Mouse (Mus musculus) gastrocnemius, adult 2 months (tissue): ENCODE results near the gene Ccnb3. TPM values are rescaled to one million over a fixed set of nuclear protein-coding genes. Genes with fewer than 3 reads are reported as not detected.
"Not testable (repeated sequence)": the region's sequence is repeated elsewhere in the genome, so short reads cannot be mapped to it uniquely, and the experiment has no call there.

ENCODE experiments used
- DNase-seq: peaks from one replicate; pipeline ENCODE4 v3.0.0; 2022
- H3K27ac ChIP-seq: fragments of 200-600 bp; 2 replicates; pipeline ENCODE4 v1.8.1; 2022; ENCODE audit warnings: mild to moderate bottlenecking
- H3K4me3 ChIP-seq: fragments of 200-600 bp; 2 replicates; pipeline ENCODE4 v1.8.1; 2022; ENCODE audit warnings: mild to moderate bottlenecking, moderate library complexity
- CTCF ChIP-seq: fragments of 200-600 bp; IDR thresholded peaks from 2 replicates; pipeline ENCODE4 v1.8.1; 2022; ENCODE audit warnings: antibody characterized with exemption, mild to moderate bottlenecking, moderate library complexity
- intact Hi-C: fragments of 180-260 bp; cut with DNase I; formaldehyde crosslinking; loops from one replicate; pipeline ENCODE4 v1.15.1; 2025
- long read RNA-seq, 2 experiments: library from polyadenylated mRNA; stranded (forward); transcript quantifications; one replicate each; pipeline ENCODE4 v2.0.0; 2021
- total RNA-seq, 2 experiments: library from RNA; stranded (reverse); gene quantifications; 2 replicates each; pipeline ENCODE4 v1.2.3; 2021

Gene Ccnb3
- not detected for total RNA-seq
- long read RNA-seq, experiment 1 = 0 reads
- long read RNA-seq, experiment 2 = 0 reads

DNA sequence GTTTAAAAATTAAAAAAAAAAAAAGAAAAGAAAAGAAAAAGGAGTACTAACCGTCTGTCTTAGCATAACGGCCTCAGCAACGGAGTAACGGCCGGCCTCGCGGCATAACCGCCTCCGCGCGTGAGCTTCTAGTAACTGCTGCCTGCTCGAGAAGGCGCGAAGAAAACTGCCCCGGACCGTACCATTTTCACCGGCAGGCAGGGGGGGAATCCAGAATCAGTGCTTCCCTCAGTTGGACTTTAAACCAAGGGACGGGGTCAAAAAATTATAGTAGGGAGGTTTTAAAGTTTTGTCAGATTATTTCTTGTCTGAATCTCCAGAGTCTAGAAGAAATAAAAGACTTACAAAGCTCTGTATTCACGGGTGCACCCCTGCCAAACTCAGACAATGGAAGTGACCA is at the start of gene Ccnb3:
Gene Ccnb3, minus strand, starts transcription at position 101 of the 400 bp plus-strand sequence.
- DNase-seq = no peak
- Histone ChIP-seq H3K4me3 (no peak within 1 kb of the TSS), H3K27ac (no peak within 1 kb of the TSS)
- TF ChIP-seq CTCF = no peak
- intact Hi-C loops = no loop called here

GRCm38 (mm10) chrX:7090323-7090722 is 48.9 kb upstream of the Ccnb3 start:
- no peak for DNase-seq
- H3K4me3 ChIP-seq = no peak overlapping the region
- no peak overlapping the region for H3K27ac ChIP-seq
- TF ChIP-seq CTCF = no peak
- intact Hi-C loops = no loop called here

- Histone ChIP-seq H3K27ac (no peak overlapping the region), H3K4me3 (no peak overlapping the region)
- TF ChIP-seq CTCF = no peak
- intact Hi-C loops = no loop called here
- DNase-seq = no peak
Measured at GRCm38 (mm10) chrX:7085878-7086277, 44.5 kb upstream of the Ccnb3 start.

- intact Hi-C loops = no loop called here
- no peak overlapping the region for H3K27ac ChIP-seq
- no peak for DNase-seq
- no peak overlapping the region for H3K4me3 ChIP-seq
- TF ChIP-seq CTCF = no peak
Measured at GRCm38 (mm10) chrX:7079820-7080429, 38.5 kb upstream of the Ccnb3 start.

- Histone ChIP-seq H3K4me3 (no peak overlapping the region), H3K27ac (no peak overlapping the region)
- DNase-seq = no peak
- intact Hi-C loops = no loop called here
- no peak for TF ChIP-seq CTCF
Measured at GRCm38 (mm10) chrX:7068002-7068401, 26.6 kb upstream of the Ccnb3 start.

- TF ChIP-seq CTCF = no peak
Measured at GRCm38 (mm10) chrX:7067219-7067618, 25.8 kb upstream of the Ccnb3 start, which contains the start of gene Akap4. Gene Akap4, plus strand, starts transcription at chrX:7067519.

GRCm38 (mm10) chrX:7064109-7064508 is 22.7 kb upstream of the Ccnb3 start:
- no peak for DNase-seq
- intact Hi-C loops = no loop called here
- no peak for TF ChIP-seq CTCF
- Histone ChIP-seq H3K27ac (no peak overlapping the region), H3K4me3 (no peak overlapping the region)

More at GRCm38 (mm10) chrX:7067219-7067618, 25.8 kb upstream of the Ccnb3 start, which contains the start of gene Akap4:
- no peak for DNase-seq
- intact Hi-C loops = no loop called here
- no peak within 1 kb of the TSS for H3K27ac ChIP-seq
- H3K4me3 ChIP-seq = no peak within 1 kb of the TSS

- Histone ChIP-seq H3K27ac (no peak overlapping the region), H3K4me3 (no peak overlapping the region)
- DNase-seq = no peak
- TF ChIP-seq CTCF = no peak
- intact Hi-C loops = no loop called here
Measured at GRCm38 (mm10) chrX:7057634-7058033, 16.2 kb upstream of the Ccnb3 start.

DNA sequence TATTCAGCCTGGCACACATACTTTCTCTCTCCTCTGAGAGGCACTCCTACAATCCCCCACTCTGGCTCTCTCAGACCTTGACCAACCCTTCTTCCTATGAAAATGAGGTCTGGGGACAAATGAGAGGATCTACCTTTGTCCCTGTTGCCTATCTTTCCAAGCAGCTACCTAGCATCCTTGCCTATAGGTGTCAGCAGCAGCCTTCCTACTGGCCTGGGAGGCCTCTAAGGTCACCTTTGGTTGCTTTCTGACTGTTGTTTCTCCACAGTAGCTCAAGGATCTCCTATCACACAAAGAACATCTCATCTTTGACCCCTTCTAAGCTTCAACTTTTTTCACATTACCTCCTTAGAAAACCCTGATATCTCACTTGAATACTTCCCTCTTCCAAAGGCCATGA is 15.6 kb upstream of the Ccnb3 start:
- TF ChIP-seq CTCF = no peak
- no peak overlapping the region for H3K27ac ChIP-seq
- intact Hi-C loops = no loop called here
- no peak overlapping the region for H3K4me3 ChIP-seq
- DNase-seq = no peak

DNA sequence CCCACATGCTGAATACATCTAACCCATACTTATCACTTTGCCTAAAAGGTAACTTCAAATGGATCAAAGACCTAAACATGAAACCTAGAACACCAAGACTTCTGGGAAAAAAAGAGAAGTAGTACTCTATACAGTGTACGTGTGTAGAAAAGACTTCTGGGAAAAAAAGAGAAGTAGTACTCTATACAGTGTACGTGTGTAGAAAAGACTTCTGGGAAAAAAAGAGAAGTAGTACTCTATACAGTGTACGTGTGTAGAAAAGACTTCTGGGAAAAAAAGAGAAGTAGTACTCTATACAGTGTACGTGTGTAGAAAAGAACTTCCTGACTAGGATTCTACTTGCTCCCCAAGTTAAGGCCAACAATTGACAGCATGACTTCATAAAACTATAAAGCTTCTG is 57.5 kb downstream of the Ccnb3 start:
- H3K4me3 ChIP-seq, H3K27ac ChIP-seq, intact Hi-C loops, DNase-seq: not testable (repeated sequence)

DNA sequence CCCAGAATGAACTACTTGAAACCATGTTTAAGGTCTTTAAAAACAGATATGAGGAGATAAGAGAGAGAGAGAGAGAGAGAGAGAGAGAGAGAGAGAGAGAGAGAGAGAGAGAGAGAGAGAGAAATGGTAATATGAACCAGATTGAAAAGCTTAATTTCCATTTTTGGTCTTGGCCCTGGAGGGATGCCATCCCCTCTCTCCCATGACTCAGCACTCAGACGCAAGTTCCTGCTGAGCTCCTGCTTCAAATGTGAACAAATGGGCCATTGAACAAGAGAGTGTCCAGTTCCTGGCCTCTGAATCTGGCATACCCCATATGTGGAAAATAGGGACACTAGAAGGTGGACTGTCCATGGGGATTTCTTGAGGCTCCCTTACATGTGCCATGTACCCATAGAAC is 69.5 kb downstream of the Ccnb3 start:
- no peak for TF ChIP-seq CTCF
- intact Hi-C loops = no loop called here
- peak; percentile 10 for DNase-seq
- no peak overlapping the region for H3K27ac ChIP-seq
- H3K4me3 ChIP-seq = no peak overlapping the region

GRCm38 (mm10) chrX:6968598-6968997 is 72.8 kb downstream of the Ccnb3 start:
- DNase-seq = no peak
- Histone ChIP-seq H3K4me3 (no peak overlapping the region), H3K27ac (no peak overlapping the region)
- no peak for TF ChIP-seq CTCF
- intact Hi-C loops = no loop called here

Other genes starting within 250 kb of the Ccnb3 start
- gene Akap4, start 25.9 kb upstream of the Ccnb3 start, total RNA-seq = not detected